Mouse (Mus musculus): ENCODE data around the gene Spon1.

DNA sequence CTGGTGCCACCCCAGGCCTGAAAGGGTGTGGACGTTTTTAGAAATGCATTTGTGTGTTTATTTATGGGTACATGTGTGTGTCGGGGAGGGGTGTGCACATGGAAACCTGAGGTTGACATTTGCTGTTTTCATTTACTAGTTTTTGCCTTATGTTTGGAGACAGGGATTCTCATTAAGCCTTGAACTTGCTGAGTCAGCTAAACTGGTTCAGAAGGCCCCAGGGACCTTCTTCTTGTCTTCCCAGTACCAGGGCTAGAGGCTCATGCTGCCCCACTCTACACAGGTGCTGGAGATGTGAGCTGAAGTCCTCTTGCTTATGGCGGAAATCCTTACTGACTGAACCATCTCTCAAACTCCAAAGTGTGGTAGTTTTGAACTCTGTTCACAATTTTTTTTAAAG, 41.9 kb upstream of the Spon1 start:
- no peak for TF ChIP-seq CTCF (IDR thresholded peaks at IDR 0.05)
- no peak for TF ChIP-seq EP300 (IDR thresholded peaks at IDR 0.05; ENCODE audit: insufficient read depth, low read depth, low read length)
- no peak for TF ChIP-seq POLR2A (IDR thresholded peaks at IDR 0.05; ENCODE audit: insufficient read depth, low read depth, low read length)

Measured in heart, adult 2 months (tissue).